Comparison of ENCODE assay signal across 9 mouse cellular contexts in genomic region chr6:97060074-97060681, GRCm38 (mm10). TPM values are rescaled to one million over a fixed set of nuclear protein-coding genes. Genes with fewer than 3 reads are reported as not detected.
A peak's percentile ranks its signal among the peaks of the same experiment; 100 is the strongest.
DNase-seq lines count a peak whose midpoint lies in the region; ATAC-seq and TF ChIP-seq lines count a peak whose summit lies in the region.
"Had no signal": no experiment of that assay in that cellular context is flagged by ENCODE, and none has a peak within 500 bp of the region (broad histone marks: within the 10 kb centered on the region; RNA-seq: fewer than 3 reads in every experiment).

Gene Fam19a4, minus strand, starts transcription at chr6:97060413.

- H3K9me3 ChIP-seq in heart, embryonic 14.5 days (ENCODE audit: control insufficient read depth, low read length) = no peaks in the 10 kb centered on the region
- H3K9me3 ChIP-seq in limb, embryonic 14.5 days (ENCODE audit: control insufficient read depth, low read length) = no peaks in the 10 kb centered on the region
- H3K9me3 ChIP-seq in midbrain, embryonic 15.5 days = no peaks in the 10 kb centered on the region

- no peak for DNase-seq in heart, postnatal 25 days (ENCODE audit: low spot score)
- DNase-seq in brain, adult 2 months (ENCODE audit: low read depth, low spot score) = peak; percentile 28
- DNase-seq in heart, postnatal 10 days = peak; percentile 12
- peak; percentile 38 for DNase-seq in limb, embryonic 14.5 days (ENCODE audit: low spot score)
- DNase-seq in thymus, postnatal 36 days = no peak
- DNase-seq in cerebellum, adult 11 months = no peak

- no peak within 1 kb of the TSS for H3K27ac ChIP-seq in heart, embryonic 14.5 days (replicated peaks in 1 of 2; ENCODE audit: control insufficient read depth in 1 of 2, insufficient read depth in 1 of 2, low read depth in 2 of 2, low read length in 2 of 2)
- no peak within 1 kb of the TSS for H3K27ac ChIP-seq in limb, embryonic 14.5 days (replicated peaks; ENCODE audit: low read depth, low read length)
- no peak within 1 kb of the TSS for H3K27ac ChIP-seq in midbrain, embryonic 15.5 days

- H3K36me3 ChIP-seq in heart, embryonic 14.5 days (ENCODE audit: control insufficient read depth, insufficient read depth, low read length) = no peaks in the 10 kb centered on the region
- no peaks in the 10 kb centered on the region for H3K36me3 ChIP-seq in limb, embryonic 14.5 days (ENCODE audit: control insufficient read depth, insufficient read depth, low read length)
- H3K36me3 ChIP-seq in midbrain, embryonic 15.5 days (replicated peaks) = no peaks in the 10 kb centered on the region

- peak; percentile 64; the same call in 1 of the 2 replicates for ATAC-seq in heart, embryonic 14.5 days (ENCODE audit: insufficient number of reproducible peaks, insufficient read depth, low FRiP score, low read depth)
- peak; percentile 71; the same call in 1 of the 2 replicates for ATAC-seq in limb, embryonic 14.5 days (ENCODE audit: low FRiP score, low read depth)
- peak; percentile 85 for ATAC-seq in midbrain, embryonic 15.5 days (replicated peaks)
- ATAC-seq: Patski had no signal

- under 1% methylated on average over 30 of the region's 30 CpGs for WGBS in heart, embryonic 14.5 days
- 1% methylated on average over 29 of the region's 30 CpGs for WGBS in limb, embryonic 14.5 days
- under 1% methylated on average over 30 of the region's 30 CpGs for WGBS in midbrain, embryonic 15.5 days

- peak within 1 kb of the TSS; percentile 41 to 47 for H3K4me3 ChIP-seq in heart, embryonic 14.5 days (ENCODE audit: control insufficient read depth in 1 of 2, insufficient read depth in 1 of 2, low read depth in 1 of 2, low read length in 2 of 2)
- H3K4me3 ChIP-seq in limb, embryonic 14.5 days (replicated peaks; ENCODE audit: low read length) = peak within 1 kb of the TSS; percentile 35
- H3K4me3 ChIP-seq in midbrain, embryonic 15.5 days = peak within 1 kb of the TSS; percentile 41

- peak within 1 kb of the TSS; percentile 82 for H3K4me2 ChIP-seq in heart, embryonic 14.5 days (ENCODE audit: low read length)
- H3K4me2 ChIP-seq in limb, embryonic 14.5 days (replicated peaks; ENCODE audit: low read depth, low read length, severe bottlenecking) = peak within 1 kb of the TSS; percentile 66
- peak within 1 kb of the TSS; percentile 83 for H3K4me2 ChIP-seq in midbrain, embryonic 15.5 days

- 0 out of 2 replicates have a peak within 1 kb of the TSS, but pooled peaks have one; percentile 13 for H3K9ac ChIP-seq in heart, embryonic 14.5 days (ENCODE audit: low read length)
- peak within 1 kb of the TSS; percentile 31; the same call in 1 of the 2 replicates for H3K9ac ChIP-seq in limb, embryonic 14.5 days (ENCODE audit: low read depth, low read length, severe bottlenecking)
- H3K9ac ChIP-seq in midbrain, embryonic 15.5 days = peak within 1 kb of the TSS; percentile 28

- H3K27me3 ChIP-seq in heart, embryonic 14.5 days (ENCODE audit: control insufficient read depth, insufficient read depth, low read length) = peaks cover 47% of the 10 kb centered on the region
- H3K27me3 ChIP-seq in limb, embryonic 14.5 days (ENCODE audit: control insufficient read depth, insufficient read depth, low read length) = peaks cover 34% of the 10 kb centered on the region
- peaks cover 13% of the 10 kb centered on the region for H3K27me3 ChIP-seq in midbrain, embryonic 15.5 days (replicated peaks)

- intact Hi-C loops in heart, postnatal 25 days (cut with DNase I) = no loop called here
- intact Hi-C loops in heart, postnatal 10 days (cut with DNase I) = no loop called here

- TF ChIP-seq POLR2A in limb, embryonic 14.5 days (IDR thresholded peaks at IDR 0.05; ENCODE audit: borderline replicate concordance, extremely low read depth, insufficient read depth, insufficient read length) = no peak

- peaks cover 2 to 5% of the 10 kb centered on the region in 2 experiments; a peak in 3 of 4 replicates for H3K4me1 ChIP-seq in heart, embryonic 14.5 days (ENCODE audit: control insufficient read depth in 2 of 2, insufficient read depth in 2 of 2, low read length in 2 of 2)
- H3K4me1 ChIP-seq in limb, embryonic 14.5 days (ENCODE audit: control insufficient read depth, insufficient read depth, low read length) = no peaks in the 10 kb centered on the region
- peaks cover 19% of the 10 kb centered on the region for H3K4me1 ChIP-seq in midbrain, embryonic 15.5 days

RNA-seq across cellular contexts. Expression of gene Fam19a4, which starts in this region (rescaled TPM):
- polyA plus RNA-seq in heart, embryonic 14.5 days (2014; fragmentation: Nextera tagmentation; extraction: Ambion mirVana) = not detected in 2 replicates
- not detected for total RNA-seq in heart, postnatal 25 days (2021)
- not detected for total RNA-seq in heart, postnatal 10 days (2021)
- polyA plus RNA-seq in limb, embryonic 14.5 days (2012; rRNA removed) = 0.29 and 0.31 TPM in 2 replicates
- 0.28 and 0.43 TPM in 2 replicates for polyA plus RNA-seq in limb, embryonic 14.5 days (2014; fragmentation: Nextera tagmentation; extraction: Ambion mirVana)
- polyA plus RNA-seq in midbrain, embryonic 15.5 days (2015; fragmentation: Nextera tagmentation; extraction: Ambion mirVana) = 6.4 and 6.6 TPM in 2 replicates
- polyA plus RNA-seq: Patski had no signal

Comparison
In these comparisons a context has a peak if more than half of its experiments do, and no peak if none do; other contexts are left out.
1. Peak in ATAC-seq, H3K4me3 ChIP-seq, H3K9ac ChIP-seq and H3K4me2 ChIP-seq in heart, embryonic 14.5 days; RNA of the gene not detected or under 1 TPM.
2. Peak in DNase-seq in heart, postnatal 10 days; RNA of the gene not detected or under 1 TPM.
3. Peak in DNase-seq, ATAC-seq, H3K4me3 ChIP-seq, H3K9ac ChIP-seq and H3K4me2 ChIP-seq in limb, embryonic 14.5 days; RNA of the gene not detected or under 1 TPM.